Mouse (Mus musculus) kidney, adult 8-10 months (tissue): Measurements from ENCODE around the gene 4933405L10Rik.

ENCODE experiments used
- DNase-seq, 2 experiments: peaks; one replicate each; pipeline ENCODE4 v3.0.0; 2022

Gene 4933405L10Rik

DNA sequence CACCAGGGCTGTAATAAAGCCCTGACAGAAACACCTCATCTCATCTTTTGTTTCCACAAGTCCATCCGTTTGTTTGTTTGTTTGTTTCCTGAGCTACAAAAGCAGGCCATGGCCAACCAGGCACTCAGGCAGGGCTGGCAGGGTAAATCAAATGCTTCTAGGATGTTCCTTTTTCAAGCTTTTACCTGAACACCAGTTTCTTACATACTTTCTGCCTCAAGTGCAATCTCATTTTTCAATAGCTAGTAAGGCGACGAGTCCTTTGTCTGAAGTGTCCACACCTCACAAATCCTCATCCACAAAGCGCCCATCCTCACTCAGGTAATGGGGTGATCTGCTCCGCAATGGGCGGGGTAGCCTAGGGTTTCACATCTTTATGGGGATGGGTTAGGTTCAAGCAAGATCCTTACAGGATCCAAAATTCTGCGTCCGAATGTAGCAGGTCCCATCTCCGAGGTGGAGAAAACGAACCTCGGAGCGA is 50.4 kb downstream of the 4933405L10Rik start:
- no peak for DNase-seq

DNA sequence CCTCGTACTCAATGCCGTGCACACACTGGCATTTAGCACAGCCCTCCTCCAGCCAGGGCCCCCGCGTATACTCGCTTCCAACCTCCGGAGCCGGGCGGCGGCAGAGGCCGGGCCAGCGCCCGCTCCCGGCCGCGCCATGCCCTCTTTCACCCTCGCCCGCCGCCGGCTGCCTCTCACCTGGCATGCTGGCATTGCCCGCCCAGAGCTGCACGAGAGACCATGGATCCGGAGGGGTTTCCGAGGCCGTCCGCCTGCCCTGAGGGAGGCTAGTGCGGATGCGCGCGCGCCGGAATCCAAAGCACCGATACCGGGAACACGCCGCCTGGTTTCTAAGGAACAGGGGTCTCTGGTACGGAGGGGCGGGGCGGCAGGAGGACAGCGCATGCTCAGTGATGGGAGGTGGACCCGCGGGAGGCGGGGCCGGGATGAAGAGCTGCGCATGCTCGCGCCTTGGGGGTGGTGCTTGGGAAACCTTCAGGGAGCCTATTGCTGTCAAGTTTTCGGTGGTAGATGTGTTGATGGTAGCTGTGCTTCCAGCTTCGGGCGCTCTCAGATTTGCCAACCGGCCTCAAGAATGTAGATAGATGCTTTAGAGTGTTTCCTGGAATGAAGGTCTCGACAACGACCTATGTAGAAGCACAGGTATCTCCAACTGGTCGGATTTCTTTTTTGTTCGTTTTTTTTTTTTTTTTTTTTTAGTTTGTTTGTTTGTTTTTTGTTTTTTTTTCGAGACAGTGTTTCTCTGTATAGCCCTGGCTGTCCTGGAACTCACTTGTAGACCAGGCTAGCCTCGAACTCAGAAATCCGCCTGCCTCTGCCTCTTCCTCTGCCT is 51.0 kb downstream of the 4933405L10Rik start, which contains the start of gene Gfod2:
Gene Gfod2 (minus strand): TSS at position 388 of the 832 bp plus-strand sequence.
- peak; percentile 97 to 99 for DNase-seq
